Comparison of ENCODE assay signal across 12 mouse cellular contexts in genomic region chr13:60529381-60530069, GRCm38 (mm10).
DNase-seq lines count a peak whose midpoint lies in the region; ATAC-seq lines count a peak whose summit lies in the region.
"Had no signal": no experiment of that assay in that cellular context is flagged by ENCODE, and none has a peak within 500 bp of the region (broad histone marks: within the 10 kb centered on the region; RNA-seq: fewer than 3 reads in every experiment).

No protein-coding gene starts in this region.

- WGBS in embryonic facial prominence, embryonic 14.5 days, result 29% methylated on average over 6 of the region's 6 CpGs
- 23% methylated on average over 6 of the region's 6 CpGs for WGBS in midbrain, embryonic 10.5 days

- no peaks in the 10 kb centered on the region for H3K27me3 ChIP-seq in embryonic facial prominence, embryonic 14.5 days (replicated peaks; ENCODE audit: control insufficient read depth, insufficient read depth, low read length)
- no peaks in the 10 kb centered on the region for H3K27me3 ChIP-seq in midbrain, embryonic 10.5 days (ENCODE audit: low read depth, poor library complexity, severe bottlenecking)
- H3K27me3 ChIP-seq: CH12.LX; heart, embryonic 13.5 days; liver, embryonic 12.5 days had no signal

- ATAC-seq in embryonic facial prominence, embryonic 14.5 days (ENCODE audit: low read depth), result no peak

- no peak overlapping the region for H3K9ac ChIP-seq in embryonic facial prominence, embryonic 14.5 days (ENCODE audit: low read depth, low read length)
- H3K9ac ChIP-seq: heart, embryonic 13.5 days; liver, embryonic 12.5 days had no signal

- H3K36me3 ChIP-seq in embryonic facial prominence, embryonic 14.5 days (ENCODE audit: control insufficient read depth, insufficient read depth, low read length), result no peaks in the 10 kb centered on the region
- H3K36me3 ChIP-seq in midbrain, embryonic 10.5 days, result no peaks in the 10 kb centered on the region
- H3K36me3 ChIP-seq: heart, embryonic 13.5 days; liver, embryonic 12.5 days had no signal

- H3K4me3 ChIP-seq in embryonic facial prominence, embryonic 14.5 days (ENCODE audit: low read depth, low read length), result no peak overlapping the region
- H3K4me3 ChIP-seq in midbrain, embryonic 10.5 days, result no peak overlapping the region
- H3K4me3 ChIP-seq: heart, embryonic 13.5 days; liver, embryonic 12.5 days had no signal

- H3K27ac ChIP-seq in embryonic facial prominence, embryonic 14.5 days (replicated peaks; ENCODE audit: low read depth, low read length), result no peak overlapping the region
- H3K27ac ChIP-seq in midbrain, embryonic 10.5 days (replicated peaks), result peak overlapping the region; percentile 10; the same call in 1 of the 2 replicates
- H3K27ac ChIP-seq: heart, embryonic 13.5 days; liver, embryonic 12.5 days had no signal

- no peaks in the 10 kb centered on the region for H3K4me1 ChIP-seq in embryonic facial prominence, embryonic 14.5 days (ENCODE audit: control insufficient read depth, insufficient read depth, low read length)
- peaks cover 22% of the 10 kb centered on the region for H3K4me1 ChIP-seq in midbrain, embryonic 10.5 days

- no peaks in the 10 kb centered on the region for H3K9me3 ChIP-seq in embryonic facial prominence, embryonic 14.5 days (ENCODE audit: control insufficient read depth, low read length)
- H3K9me3 ChIP-seq in midbrain, embryonic 10.5 days (replicated peaks), result no peaks in the 10 kb centered on the region
- H3K9me3 ChIP-seq: heart, embryonic 13.5 days; liver, embryonic 12.5 days had no signal

- H3K4me2 ChIP-seq in embryonic facial prominence, embryonic 14.5 days (ENCODE audit: low read depth, low read length), result no peak overlapping the region
- H3K4me2 ChIP-seq: heart, embryonic 13.5 days; liver, embryonic 12.5 days had no signal

- DNase-seq in Muller cell, postnatal 12 days (ENCODE audit: inconsistent ontology term), result peak; percentile 68
- DNase-seq in embryonic facial prominence, embryonic 14.5 days (ENCODE audit: low spot score), result peak; percentile 60
- peak; percentile 79 for DNase-seq in kidney, adult 11 months
- no peak for DNase-seq in midbrain, embryonic 10.5 days (ENCODE audit: low spot score)
- no peak for DNase-seq in adrenal gland, adult 18-20 months (ENCODE audit: low spot score in 2 of 2)
- no peak for DNase-seq in thymus, postnatal 36 days
- DNase-seq in ovary, postnatal 10 days (ENCODE audit: low spot score), result no peak
- no peak for DNase-seq in urinary bladder, postnatal 36 days (ENCODE audit: low spot score in 2 of 2)
- DNase-seq: cerebellum, adult 8-10 months had no signal

Comparison
In these comparisons a context has a peak if more than half of its experiments do, and no peak if none do; other contexts are left out.
1. DNase-seq: peak in Muller cell, postnatal 12 days (single experiment), embryonic facial prominence, embryonic 14.5 days (single experiment) and kidney, adult 11 months (single experiment); none in midbrain, embryonic 10.5 days (single experiment), adrenal gland, adult 18-20 months (0 of 2), thymus, postnatal 36 days (0 of 2), ovary, postnatal 10 days (single experiment) and urinary bladder, postnatal 36 days (0 of 2).